In the genomic region with DNA sequence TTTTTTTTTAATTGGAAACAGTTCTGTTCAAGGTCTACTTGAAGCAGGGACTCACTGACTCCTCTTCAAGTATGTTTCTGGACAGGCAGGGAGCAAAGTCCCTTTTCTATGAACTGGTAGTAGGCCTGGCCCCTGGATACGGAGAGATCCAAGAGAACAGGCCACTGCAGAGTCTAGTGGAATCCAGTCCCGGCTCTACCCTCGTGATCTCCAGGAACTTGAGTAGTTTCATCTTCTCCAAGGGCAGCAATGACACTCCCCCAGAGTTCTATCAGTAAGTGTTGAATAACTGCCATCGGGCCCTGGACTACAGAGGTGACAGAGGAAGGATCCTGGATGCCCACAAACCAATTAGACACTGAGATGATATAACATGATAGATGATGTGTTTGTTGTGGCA, we compare ENCODE assay signal across 25 mouse cellular contexts. TPM values are rescaled to one million over a fixed set of nuclear protein-coding genes. Genes with fewer than 3 reads are reported as not detected.
DNase-seq lines count a peak whose midpoint lies in the region; ATAC-seq and TF ChIP-seq lines count a peak whose summit lies in the region.
"Had no signal": no experiment of that assay in that cellular context is flagged by ENCODE, and none has a peak within 500 bp of the region (broad histone marks: within the 10 kb centered on the region; RNA-seq: fewer than 3 reads in every experiment).

No protein-coding gene starts in this region.

- no peaks in the 10 kb centered on the region for H3K36me3 ChIP-seq in liver, embryonic 13.5 days
- H3K36me3 ChIP-seq in liver, embryonic 11.5 days (ENCODE audit: control insufficient read depth, insufficient read depth, low read length), result no peaks in the 10 kb centered on the region
- H3K36me3 ChIP-seq in MEL (ENCODE audit: control insufficient read depth in 1 of 2, insufficient read depth in 2 of 2, low read length in 2 of 2), result peaks cover 0 to 42% of the 10 kb centered on the region in 2 experiments; a peak in 2 of 4 replicates
- H3K36me3 ChIP-seq in intestine, embryonic 16.5 days (ENCODE audit: control insufficient read depth, insufficient read depth, low read length), result no peaks in the 10 kb centered on the region
- no peaks in the 10 kb centered on the region for H3K36me3 ChIP-seq in hindbrain, embryonic 12.5 days
- H3K36me3 ChIP-seq: forebrain, embryonic 15.5 days; heart, embryonic 15.5 days; hindbrain, embryonic 10.5 days; limb, embryonic 13.5 days; neural tube, embryonic 12.5 days had no signal

- H3K9ac ChIP-seq in liver, embryonic 13.5 days, result no peak overlapping the region
- no peak overlapping the region for H3K9ac ChIP-seq in liver, embryonic 11.5 days (ENCODE audit: low read depth, low read length)
- no peak overlapping the region for H3K9ac ChIP-seq in MEL (ENCODE audit: control insufficient read depth, low read depth, low read length, poor library complexity, severe bottlenecking)
- no peak overlapping the region for H3K9ac ChIP-seq in intestine, embryonic 16.5 days (ENCODE audit: low read depth, low read length)
- no peak overlapping the region for H3K9ac ChIP-seq in hindbrain, embryonic 12.5 days
- H3K9ac ChIP-seq: forebrain, embryonic 15.5 days; heart, embryonic 15.5 days; limb, embryonic 13.5 days; neural tube, embryonic 12.5 days had no signal

- H3K4me3 ChIP-seq in liver, embryonic 13.5 days (replicated peaks), result no peak overlapping the region
- H3K4me3 ChIP-seq in liver, embryonic 11.5 days (ENCODE audit: low read depth, low read length), result no peak overlapping the region
- peak overlapping the region in 1 of 2 experiments; percentile 78; a peak in 2 of 4 replicates for H3K4me3 ChIP-seq in MEL (ENCODE audit: control insufficient read depth in 1 of 2, insufficient read depth in 1 of 2, low read depth in 2 of 2, low read length in 2 of 2)
- no peak overlapping the region for H3K4me3 ChIP-seq in intestine, embryonic 16.5 days (ENCODE audit: low read length)
- no peak overlapping the region for H3K4me3 ChIP-seq in hindbrain, embryonic 12.5 days
- H3K4me3 ChIP-seq: forebrain, embryonic 15.5 days; hindbrain, embryonic 10.5 days; limb, embryonic 13.5 days; neural tube, embryonic 12.5 days had no signal

- peak overlapping the region; percentile 80 for H3K27ac ChIP-seq in liver, embryonic 13.5 days
- H3K27ac ChIP-seq in liver, embryonic 11.5 days (ENCODE audit: low read depth, low read length), result no peak overlapping the region
- peak overlapping the region; percentile 19; the same call in 1 of the 2 replicates for H3K27ac ChIP-seq in MEL (ENCODE audit: control insufficient read depth, low read depth, low read length)
- no peak overlapping the region; the same call in 1 of the 2 replicates for H3K27ac ChIP-seq in intestine, embryonic 16.5 days (ENCODE audit: low read length)
- H3K27ac ChIP-seq in hindbrain, embryonic 12.5 days, result no peak overlapping the region
- H3K27ac ChIP-seq: forebrain, embryonic 15.5 days; hindbrain, embryonic 10.5 days; limb, embryonic 13.5 days; neural tube, embryonic 12.5 days; stomach, postnatal 0 days had no signal

- H3K27me3 ChIP-seq in liver, embryonic 13.5 days, result no peaks in the 10 kb centered on the region
- no peaks in the 10 kb centered on the region; the same call in 1 of the 2 replicates for H3K27me3 ChIP-seq in liver, embryonic 11.5 days (replicated peaks; ENCODE audit: control insufficient read depth, insufficient read depth, low read length)
- no peaks in the 10 kb centered on the region for H3K27me3 ChIP-seq in MEL (ENCODE audit: control insufficient read depth in 1 of 2, insufficient read depth in 2 of 2, low read length in 2 of 2)
- no peaks in the 10 kb centered on the region for H3K27me3 ChIP-seq in intestine, embryonic 16.5 days (replicated peaks; ENCODE audit: control insufficient read depth, insufficient read depth, low read length)
- no peaks in the 10 kb centered on the region for H3K27me3 ChIP-seq in hindbrain, embryonic 12.5 days
- H3K27me3 ChIP-seq: forebrain, embryonic 15.5 days; heart, embryonic 15.5 days; neural tube, embryonic 12.5 days had no signal

- TF ChIP-seq POLR2A in MEL (IDR thresholded peaks at IDR 0.05; ENCODE audit: control insufficient read depth in 1 of 2, insufficient read depth in 1 of 2, low read depth in 1 of 2, low read length in 2 of 2, poor library complexity in 1 of 2), result no peak

- no peak for TF ChIP-seq CTCF in MEL (IDR thresholded peaks at IDR 0.05 in 2 of 3, conservative IDR thresholded peaks at IDR 0.05 in 1 of 3; ENCODE audit: control insufficient read depth in 1 of 3, insufficient read depth in 1 of 3, low read depth in 2 of 3, low read length in 3 of 3, poor library complexity in 1 of 3, severe bottlenecking in 1 of 3)

- no peak; a peak in 1 of 4 replicates for TF ChIP-seq EP300 in MEL (IDR thresholded peaks at IDR 0.05; ENCODE audit: low read depth in 1 of 2, low read length in 2 of 2)

- H3K4me2 ChIP-seq in liver, embryonic 13.5 days, result no peak overlapping the region
- H3K4me2 ChIP-seq in liver, embryonic 11.5 days, result no peak overlapping the region
- H3K4me2 ChIP-seq in intestine, embryonic 16.5 days (ENCODE audit: low read depth, low read length), result no peak overlapping the region
- H3K4me2 ChIP-seq in hindbrain, embryonic 12.5 days (replicated peaks), result no peak overlapping the region
- H3K4me2 ChIP-seq: forebrain, embryonic 15.5 days; limb, embryonic 13.5 days; midbrain, embryonic 11.5 days; neural tube, embryonic 12.5 days had no signal

- H3K4me1 ChIP-seq in liver, embryonic 13.5 days (replicated peaks), result peaks cover 88% of the 10 kb centered on the region
- peaks cover 42% of the 10 kb centered on the region for H3K4me1 ChIP-seq in liver, embryonic 11.5 days (replicated peaks; ENCODE audit: control insufficient read depth, insufficient read depth, low read length)
- H3K4me1 ChIP-seq in MEL (ENCODE audit: control insufficient read depth in 1 of 2, insufficient read depth in 2 of 2, low read length in 2 of 2), result peaks cover 14 to 54% of the 10 kb centered on the region in 2 experiments
- H3K4me1 ChIP-seq in intestine, embryonic 16.5 days (ENCODE audit: control insufficient read depth, insufficient read depth, low read length), result peaks cover 9% of the 10 kb centered on the region
- H3K4me1 ChIP-seq in hindbrain, embryonic 12.5 days, result peaks cover 18% of the 10 kb centered on the region

- no peak for DNase-seq in liver, embryonic 13.5 days
- no peak for DNase-seq in liver, embryonic 11.5 days (ENCODE audit: low spot score)
- DNase-seq in MEL (ENCODE audit: low read depth, low spot score), result no peak
- peak; percentile 69 for DNase-seq in kidney, postnatal 14 days
- no peak for DNase-seq in left cerebral cortex, postnatal 25 days (ENCODE audit: low spot score in 2 of 2)
- no peak for DNase-seq in cerebellum, adult 11 months
- DNase-seq: adrenal gland, adult 2 months; cerebellum, postnatal 25 days; heart, adult 18-20 months; layer of hippocampus, adult 9-11 months; lung, postnatal 4 days; thymus, postnatal 4 days had no signal

- ATAC-seq in liver, embryonic 13.5 days (ENCODE audit: low read depth), result no peak
- no peak for ATAC-seq in liver, embryonic 11.5 days (replicated peaks; ENCODE audit: low FRiP score)
- ATAC-seq in intestine, embryonic 16.5 days, result peak; percentile 32; the same call in 1 of the 2 replicates
- no peak for ATAC-seq in hindbrain, embryonic 12.5 days (ENCODE audit: low FRiP score)
- ATAC-seq: forebrain, embryonic 15.5 days had no signal

- no peaks in the 10 kb centered on the region for H3K9me3 ChIP-seq in liver, embryonic 13.5 days (replicated peaks)
- H3K9me3 ChIP-seq in liver, embryonic 11.5 days (ENCODE audit: control insufficient read depth, low read length), result no peaks in the 10 kb centered on the region
- no peaks in the 10 kb centered on the region for H3K9me3 ChIP-seq in MEL (replicated peaks; ENCODE audit: insufficient read depth, low read length)
- H3K9me3 ChIP-seq in intestine, embryonic 16.5 days (ENCODE audit: control insufficient read depth, low read length), result no peaks in the 10 kb centered on the region
- H3K9me3 ChIP-seq in hindbrain, embryonic 12.5 days (replicated peaks), result no peaks in the 10 kb centered on the region
- H3K9me3 ChIP-seq: forebrain, embryonic 15.5 days; heart, embryonic 15.5 days; hindbrain, embryonic 10.5 days; neural tube, embryonic 12.5 days had no signal

- intact Hi-C loops in left cerebral cortex, postnatal 25 days (cut with DNase I), result no loop called here

- H3K79me2 ChIP-seq in MEL (ENCODE audit: control insufficient read depth, insufficient read depth, low read length, poor library complexity), result no peaks in the 10 kb centered on the region; the same call in 1 of the 2 replicates

- 56% methylated on average over 4 of the region's 4 CpGs for WGBS in liver, embryonic 13.5 days (ENCODE audit: insufficient replicate concordance)
- WGBS in liver, embryonic 11.5 days, result 60% methylated on average over 4 of the region's 4 CpGs
- 63% methylated on average over 4 of the region's 4 CpGs for WGBS in intestine, embryonic 16.5 days
- WGBS in hindbrain, embryonic 12.5 days, result 76% methylated on average over 4 of the region's 4 CpGs

- no peak for TF ChIP-seq RAD21 in MEL (IDR thresholded peaks at IDR 0.05; ENCODE audit: low read depth, low read length)

RNA-seq across cellular contexts. Expression of a gene that starts 9.2 kb away (rescaled TPM):
- polyA plus RNA-seq in liver, embryonic 13.5 days (2015; fragmentation: Nextera tagmentation; extraction: Ambion mirVana), result not detected in 2 replicates
- not detected in 2 replicates for polyA plus RNA-seq in liver, embryonic 11.5 days (2014; fragmentation: Nextera tagmentation; extraction: Ambion mirVana)
- total RNA-seq in MEL (2012; rRNA removed), result not detected in 2 replicates
- not detected for polyA plus RNA-seq in MEL (2012; ENCODE audit: insufficient read depth in 1 of 2, insufficient read length in 2 of 2, low read depth in 1 of 2, low replicate concordance in 2 of 2, missing spikeins in 1 of 2)
- not detected in 2 replicates for polyA plus RNA-seq in intestine, embryonic 16.5 days (2015; fragmentation: Nextera tagmentation; extraction: Ambion mirVana)
- not detected in 2 replicates for polyA plus RNA-seq in hindbrain, embryonic 12.5 days (2016; fragmentation: Nextera tagmentation; extraction: Ambion mirVana)
- total RNA-seq in left cerebral cortex, postnatal 25 days (2021), result not detected
- total RNA-seq: adrenal gland, adult 2 months; gastrocnemius, adult 18-20 months; heart, adult 18-20 months; monocyte, adult 5-6 weeks had no signal
- polyA plus RNA-seq: adrenal gland, adult 2 months; embryonic facial prominence, embryonic 11.5 days; erythroblast, embryonic 14.5 days; forebrain, embryonic 15.5 days; heart, embryonic 15.5 days; hindbrain, embryonic 10.5 days; limb, embryonic 13.5 days; midbrain, embryonic 11.5 days; neural tube, embryonic 12.5 days; stomach, postnatal 0 days had no signal

RNA-seq across cellular contexts. Expression of a gene that starts 22.7 kb away (rescaled TPM):
- 8.0 and 8.3 TPM in 2 replicates for polyA plus RNA-seq in liver, embryonic 13.5 days (2015; fragmentation: Nextera tagmentation; extraction: Ambion mirVana)
- polyA plus RNA-seq in liver, embryonic 11.5 days (2014; fragmentation: Nextera tagmentation; extraction: Ambion mirVana), result 16.1 and 18.2 TPM in 2 replicates
- 52.7 and 60.9 TPM in 2 replicates for total RNA-seq in MEL (2012; rRNA removed)
- 10 to 100 TPM in 1 of 2 experiments, not detected in 1; 46.5 TPM for polyA plus RNA-seq in MEL (2012; ENCODE audit: insufficient read depth in 1 of 2, insufficient read length in 2 of 2, low read depth in 1 of 2, low replicate concordance in 2 of 2, missing spikeins in 1 of 2)
- polyA plus RNA-seq in intestine, embryonic 16.5 days (2015; fragmentation: Nextera tagmentation; extraction: Ambion mirVana), result 8.4 and 9.3 TPM in 2 replicates
- polyA plus RNA-seq in hindbrain, embryonic 12.5 days (2016; fragmentation: Nextera tagmentation; extraction: Ambion mirVana), result 25.2 and 27.9 TPM in 2 replicates
- 10 to 100 TPM; 54.4 to 54.7 TPM for total RNA-seq in left cerebral cortex, postnatal 25 days (2021)

RNA-seq across cellular contexts. Expression of a gene that starts 29.7 kb away (rescaled TPM):
- 23.7 and 28.4 TPM in 2 replicates for polyA plus RNA-seq in liver, embryonic 13.5 days (2015; fragmentation: Nextera tagmentation; extraction: Ambion mirVana)
- 46.2 and 46.9 TPM in 2 replicates for polyA plus RNA-seq in liver, embryonic 11.5 days (2014; fragmentation: Nextera tagmentation; extraction: Ambion mirVana)
- 53.5 and 59.9 TPM in 2 replicates for total RNA-seq in MEL (2012; rRNA removed)
- 10 to 100 TPM in 1 of 2 experiments, not detected in 1; 61.7 TPM for polyA plus RNA-seq in MEL (2012; ENCODE audit: insufficient read depth in 1 of 2, insufficient read length in 2 of 2, low read depth in 1 of 2, low replicate concordance in 2 of 2, missing spikeins in 1 of 2)
- 31.3 and 34.2 TPM in 2 replicates for polyA plus RNA-seq in intestine, embryonic 16.5 days (2015; fragmentation: Nextera tagmentation; extraction: Ambion mirVana)
- polyA plus RNA-seq in hindbrain, embryonic 12.5 days (2016; fragmentation: Nextera tagmentation; extraction: Ambion mirVana), result 33.9 and 37.4 TPM in 2 replicates
- total RNA-seq in left cerebral cortex, postnatal 25 days (2021), result 10 to 100 TPM; 12.0 to 16.3 TPM

Comparison
In these comparisons a context has a peak if more than half of its experiments do, and no peak if none do; other contexts are left out.
1. H3K27ac ChIP-seq: peak in liver, embryonic 13.5 days (single experiment) and MEL (single experiment); none in liver, embryonic 11.5 days (single experiment), intestine, embryonic 16.5 days (single experiment) and hindbrain, embryonic 12.5 days (single experiment).